Mouse (Mus musculus): Measurements from ENCODE around the gene Stk25. TPM values are rescaled to one million over a fixed set of nuclear protein-coding genes. Genes with fewer than 3 reads are reported as not detected.
"Not testable (repeated sequence)": the region's sequence is repeated elsewhere in the genome, so short reads cannot be mapped to it uniquely, and the experiment has no call there.

The Stk25 gene
- polyA plus RNA-seq (2014; fragmentation: Nextera tagmentation; extraction: Ambion mirVana), result 170 and 201 TPM in 2 replicates

DNA sequence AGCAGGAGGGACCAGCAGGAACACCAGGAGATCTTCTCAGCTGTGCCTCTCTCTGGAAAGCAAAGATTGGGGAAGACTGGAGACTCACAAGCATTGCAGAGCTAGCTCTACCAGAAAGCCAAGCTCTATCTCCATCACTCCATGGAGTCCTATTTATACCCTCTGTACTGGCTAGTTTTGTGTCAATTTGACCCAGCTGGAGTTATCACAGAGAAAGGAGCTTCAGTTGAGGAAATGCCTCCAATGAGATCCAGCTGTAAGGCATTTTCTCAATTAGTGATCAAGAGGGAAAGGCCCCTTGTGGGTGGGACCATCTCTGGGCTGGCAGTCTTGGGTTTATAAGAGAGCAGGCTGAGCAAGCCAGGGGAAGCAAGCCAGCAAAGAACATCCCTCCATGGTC lies at the start of gene Stk25:
TSS of gene Stk25 (minus strand) at position 101 of the 400 bp plus-strand sequence.
- not testable (repeated sequence) for H3K36me3 ChIP-seq (replicated peaks; ENCODE audit: control insufficient read depth, insufficient read depth, low read depth, low read length); H3K27me3 ChIP-seq (ENCODE audit: control insufficient read depth, insufficient read depth, low read length); H3K4me2 ChIP-seq (ENCODE audit: low read depth, low read length); DNase-seq (ENCODE audit: low spot score); ATAC-seq (replicated peaks; ENCODE audit: insufficient number of reproducible peaks, low FRiP score, low TSS enrichment, low read depth); H3K9me3 ChIP-seq (replicated peaks; ENCODE audit: control insufficient read depth, low read length); H3K4me3 ChIP-seq (ENCODE audit: low read depth, low read length); H3K9ac ChIP-seq (replicated peaks; ENCODE audit: low read length); H3K4me1 ChIP-seq (ENCODE audit: control insufficient read depth, insufficient read depth, low read length)
- 0 out of 2 replicates have a peak within 1 kb of the TSS, but pooled peaks have one; percentile 56 for H3K27ac ChIP-seq (replicated peaks; ENCODE audit: low read depth, low read length)

DNA sequence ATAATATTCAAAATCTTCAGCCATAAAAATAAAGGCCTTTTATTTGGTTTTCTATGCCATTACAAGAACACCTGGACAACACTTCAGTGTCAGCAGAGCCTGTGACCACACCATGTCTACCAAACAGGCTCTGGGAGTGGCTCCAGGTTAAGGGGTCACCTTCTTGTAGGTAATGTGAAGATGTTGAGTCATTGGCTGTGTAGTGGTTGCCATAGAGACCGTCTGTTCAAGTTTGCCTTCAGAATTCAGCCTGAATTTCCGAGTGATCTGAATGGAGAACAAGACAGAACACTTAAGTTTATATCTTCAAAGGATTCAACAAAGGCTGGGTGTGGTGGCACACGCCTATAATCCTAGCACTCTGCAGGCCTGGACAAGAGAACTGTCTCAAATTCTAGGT lies 46.9 kb upstream of the Stk25 start:
- no peaks in the 10 kb centered on the region for H3K9me3 ChIP-seq (replicated peaks; ENCODE audit: control insufficient read depth, low read length)
- H3K27ac ChIP-seq (replicated peaks; ENCODE audit: low read depth, low read length), result no peak overlapping the region
- H3K4me1 ChIP-seq (ENCODE audit: control insufficient read depth, insufficient read depth, low read length), result no peaks in the 10 kb centered on the region
- H3K9ac ChIP-seq (replicated peaks; ENCODE audit: low read length), result no peak overlapping the region
- H3K4me2 ChIP-seq (ENCODE audit: low read depth, low read length), result no peak overlapping the region
- no peak overlapping the region for H3K4me3 ChIP-seq (ENCODE audit: low read depth, low read length)
- ATAC-seq (replicated peaks; ENCODE audit: insufficient number of reproducible peaks, low FRiP score, low TSS enrichment, low read depth) (no peak), DNase-seq (ENCODE audit: low spot score) (no peak)
- no peaks in the 10 kb centered on the region for H3K27me3 ChIP-seq (ENCODE audit: control insufficient read depth, insufficient read depth, low read length)
- 83% methylated on average over 3 of the region's 3 CpGs for WGBS
- H3K36me3 ChIP-seq (replicated peaks; ENCODE audit: control insufficient read depth, insufficient read depth, low read depth, low read length), result no peaks in the 10 kb centered on the region

DNA sequence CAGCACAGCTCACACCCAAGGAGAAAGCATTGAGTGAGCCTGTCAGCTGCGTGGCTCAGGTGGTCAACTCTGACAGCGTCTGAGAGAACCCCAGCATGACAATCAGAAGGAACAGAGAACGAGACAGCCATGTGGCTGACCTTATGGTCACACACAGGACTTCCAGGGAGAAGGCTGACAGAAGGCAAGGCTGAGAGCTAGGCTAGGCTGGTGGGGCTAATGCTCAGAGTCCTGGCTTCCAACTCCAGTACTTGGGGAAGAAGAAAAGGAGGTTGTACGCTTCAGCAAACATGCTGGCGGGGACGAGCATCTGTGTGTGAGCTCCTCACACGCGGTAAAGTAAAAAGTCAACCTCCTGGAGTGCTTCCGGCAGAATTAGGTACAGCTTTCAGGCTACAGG lies 45.9 kb upstream of the Stk25 start:
- DNase-seq (ENCODE audit: low spot score) (no peak), ATAC-seq (replicated peaks; ENCODE audit: insufficient number of reproducible peaks, low FRiP score, low TSS enrichment, low read depth) (no peak)
- Histone ChIP-seq H3K4me2 (ENCODE audit: low read depth, low read length) (no peak overlapping the region), H3K27me3 (ENCODE audit: control insufficient read depth, insufficient read depth, low read length) (no peaks in the 10 kb centered on the region), H3K4me3 (ENCODE audit: low read depth, low read length) (no peak overlapping the region), H3K4me1 (ENCODE audit: control insufficient read depth, insufficient read depth, low read length) (no peaks in the 10 kb centered on the region), H3K9me3 (replicated peaks; ENCODE audit: control insufficient read depth, low read length) (no peaks in the 10 kb centered on the region), H3K36me3 (replicated peaks; ENCODE audit: control insufficient read depth, insufficient read depth, low read depth, low read length) (no peaks in the 10 kb centered on the region), H3K9ac (replicated peaks; ENCODE audit: low read length) (no peak overlapping the region), H3K27ac (replicated peaks; ENCODE audit: low read depth, low read length) (no peak overlapping the region)
- 89% methylated on average over 9 of the region's 9 CpGs for WGBS

DNA sequence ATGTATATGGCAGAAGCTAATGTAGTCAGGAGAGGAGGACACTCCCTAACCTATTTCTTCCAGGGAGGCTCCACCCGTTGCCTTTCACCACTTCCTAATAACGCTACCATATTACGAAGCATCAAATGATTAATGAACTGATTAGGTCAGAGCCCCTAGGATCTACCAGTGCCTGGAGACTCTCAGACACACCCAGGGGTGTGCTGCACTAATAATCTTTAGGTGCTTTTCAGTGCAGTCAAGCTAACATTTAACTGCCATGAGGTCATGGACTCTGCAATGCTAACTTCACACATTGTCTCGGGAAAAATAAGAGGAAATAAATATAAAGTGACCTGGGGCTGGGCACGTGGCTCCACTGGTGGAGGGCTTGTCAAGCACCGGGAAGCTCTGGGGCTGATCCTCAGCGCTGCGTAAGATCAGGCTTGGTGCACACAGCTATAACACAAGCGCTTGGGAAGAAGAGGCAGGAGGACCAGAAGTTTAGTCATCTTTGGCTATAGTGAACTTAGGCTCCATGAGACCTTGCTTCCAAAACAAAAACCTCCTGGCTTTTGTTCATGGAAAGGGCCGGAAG lies 45.1 kb upstream of the Stk25 start:
- no peaks in the 10 kb centered on the region for H3K36me3 ChIP-seq (replicated peaks; ENCODE audit: control insufficient read depth, insufficient read depth, low read depth, low read length)
- H3K9ac ChIP-seq (replicated peaks; ENCODE audit: low read length), result no peak overlapping the region
- no peaks in the 10 kb centered on the region for H3K4me1 ChIP-seq (ENCODE audit: control insufficient read depth, insufficient read depth, low read length)
- ATAC-seq (replicated peaks; ENCODE audit: insufficient number of reproducible peaks, low FRiP score, low TSS enrichment, low read depth) (no peak), DNase-seq (ENCODE audit: low spot score) (no peak)
- H3K27ac ChIP-seq (replicated peaks; ENCODE audit: low read depth, low read length), result no peak overlapping the region
- H3K4me2 ChIP-seq (ENCODE audit: low read depth, low read length), result no peak overlapping the region
- no peaks in the 10 kb centered on the region for H3K9me3 ChIP-seq (replicated peaks; ENCODE audit: control insufficient read depth, low read length)
- no peaks in the 10 kb centered on the region for H3K27me3 ChIP-seq (ENCODE audit: control insufficient read depth, insufficient read depth, low read length)
- H3K4me3 ChIP-seq (ENCODE audit: low read depth, low read length), result no peak overlapping the region
- 93% methylated on average over 10 of the region's 10 CpGs for WGBS

DNA sequence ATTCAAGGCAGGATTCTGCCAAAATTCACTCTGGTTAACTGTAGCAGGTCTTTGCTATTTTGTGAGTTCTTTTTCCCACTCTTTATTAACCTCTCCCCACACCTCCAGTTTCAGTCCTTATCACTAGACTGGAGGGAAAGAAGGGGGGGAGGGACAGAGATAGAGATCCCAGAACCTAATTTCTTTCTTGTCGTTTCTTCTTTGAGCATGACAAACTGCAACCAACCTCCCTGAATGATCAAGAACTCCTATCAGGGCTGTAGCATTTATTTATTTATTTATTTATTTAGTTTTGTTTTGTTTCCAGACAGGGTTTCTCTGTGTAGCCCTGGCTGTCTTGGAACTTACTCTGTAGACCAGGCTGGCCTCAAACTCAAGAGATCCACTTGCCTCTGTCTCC lies 43.6 kb upstream of the Stk25 start:
- ATAC-seq (replicated peaks; ENCODE audit: insufficient number of reproducible peaks, low FRiP score, low TSS enrichment, low read depth) (no peak), DNase-seq (ENCODE audit: low spot score) (no peak)
- no peaks in the 10 kb centered on the region for H3K36me3 ChIP-seq (replicated peaks; ENCODE audit: control insufficient read depth, insufficient read depth, low read depth, low read length)
- H3K27ac ChIP-seq (replicated peaks; ENCODE audit: low read depth, low read length), result no peak overlapping the region
- WGBS, result 94% methylated on average over 1 of the region's 1 CpGs
- H3K4me1 ChIP-seq (ENCODE audit: control insufficient read depth, insufficient read depth, low read length), result no peaks in the 10 kb centered on the region
- H3K27me3 ChIP-seq (ENCODE audit: control insufficient read depth, insufficient read depth, low read length), result no peaks in the 10 kb centered on the region
- no peaks in the 10 kb centered on the region for H3K9me3 ChIP-seq (replicated peaks; ENCODE audit: control insufficient read depth, low read length)
- no peak overlapping the region for H3K9ac ChIP-seq (replicated peaks; ENCODE audit: low read length)
- H3K4me3 ChIP-seq (ENCODE audit: low read depth, low read length), result no peak overlapping the region
- no peak overlapping the region for H3K4me2 ChIP-seq (ENCODE audit: low read depth, low read length)

DNA sequence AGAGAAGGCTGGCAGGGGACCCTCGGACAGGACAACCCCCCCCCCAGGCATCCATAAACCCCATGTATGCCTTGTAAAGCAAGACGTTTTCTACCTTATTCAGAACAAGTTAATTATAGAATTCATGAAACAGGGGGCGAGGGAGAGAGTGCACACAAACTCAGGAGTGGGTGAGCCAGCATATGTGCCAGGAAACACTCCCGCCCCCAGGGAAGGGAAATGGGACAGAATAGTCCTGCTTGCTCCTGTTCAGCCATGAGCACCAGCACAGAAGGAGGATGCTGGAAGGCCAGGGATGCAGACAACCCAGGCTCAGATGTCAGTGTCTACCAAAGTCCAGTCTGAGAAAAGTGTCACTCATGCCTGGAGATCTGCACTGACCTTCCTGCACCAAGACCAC lies 40.7 kb upstream of the Stk25 start:
- H3K27me3 ChIP-seq (ENCODE audit: control insufficient read depth, insufficient read depth, low read length), result no peaks in the 10 kb centered on the region
- no peak overlapping the region for H3K27ac ChIP-seq (replicated peaks; ENCODE audit: low read depth, low read length)
- H3K4me2 ChIP-seq (ENCODE audit: low read depth, low read length), result no peak overlapping the region
- H3K4me1 ChIP-seq (ENCODE audit: control insufficient read depth, insufficient read depth, low read length), result no peaks in the 10 kb centered on the region
- no peak overlapping the region for H3K4me3 ChIP-seq (ENCODE audit: low read depth, low read length)
- H3K36me3 ChIP-seq (replicated peaks; ENCODE audit: control insufficient read depth, insufficient read depth, low read depth, low read length), result no peaks in the 10 kb centered on the region
- no peaks in the 10 kb centered on the region for H3K9me3 ChIP-seq (replicated peaks; ENCODE audit: control insufficient read depth, low read length)
- ATAC-seq (replicated peaks; ENCODE audit: insufficient number of reproducible peaks, low FRiP score, low TSS enrichment, low read depth), result no peak
- no peak for DNase-seq (ENCODE audit: low spot score)
- no peak overlapping the region for H3K9ac ChIP-seq (replicated peaks; ENCODE audit: low read length)
- WGBS, result 78% methylated on average over 4 of the region's 4 CpGs

DNA sequence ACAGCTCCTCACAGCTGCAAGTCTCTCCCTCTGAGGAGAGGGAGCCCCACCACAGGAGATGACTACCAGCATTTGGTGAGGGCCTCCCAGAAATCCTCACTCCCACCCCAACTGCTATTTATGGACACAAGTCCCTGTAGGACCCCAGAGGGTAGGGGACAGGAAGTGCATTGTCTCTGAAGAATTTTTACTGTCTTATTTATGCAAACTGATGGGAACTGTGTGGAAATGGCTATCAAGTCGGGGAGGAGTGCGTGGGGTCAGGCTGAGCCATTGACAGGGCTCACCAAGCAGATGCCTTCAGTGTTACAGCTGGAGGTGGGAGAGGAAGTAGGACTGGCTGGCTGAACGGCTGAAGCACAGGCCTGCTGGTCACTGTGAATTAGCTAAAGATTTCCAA lies 38.9 kb upstream of the Stk25 start:
- no peak for DNase-seq (ENCODE audit: low spot score)

DNA sequence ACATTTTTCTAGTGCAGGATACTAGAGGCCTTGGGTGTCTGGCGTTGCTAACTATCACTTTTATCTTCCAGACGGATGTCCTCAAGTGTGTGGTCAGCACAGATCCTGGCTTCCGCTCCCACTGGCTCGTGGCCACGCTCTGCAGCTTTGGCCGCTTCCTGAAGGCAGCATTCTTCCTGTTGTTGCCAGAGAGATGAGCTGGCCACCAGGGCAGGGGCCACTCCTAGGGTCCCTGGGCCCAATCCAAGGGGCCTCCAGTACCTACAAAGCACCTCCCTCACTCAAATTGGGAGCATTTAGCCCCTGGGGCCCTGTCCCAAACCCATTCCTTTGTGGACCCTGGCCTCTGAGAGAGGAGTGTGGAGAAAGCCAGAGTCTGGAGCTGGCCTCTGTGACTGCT lies 36.5 kb upstream of the Stk25 start:
- ATAC-seq (replicated peaks; ENCODE audit: insufficient number of reproducible peaks, low FRiP score, low TSS enrichment, low read depth) (no peak), DNase-seq (ENCODE audit: low spot score) (no peak)
- Histone ChIP-seq H3K9ac (replicated peaks; ENCODE audit: low read length) (no peak overlapping the region), H3K4me3 (ENCODE audit: low read depth, low read length) (no peak overlapping the region), H3K4me1 (ENCODE audit: control insufficient read depth, insufficient read depth, low read length) (no peaks in the 10 kb centered on the region), H3K27me3 (ENCODE audit: control insufficient read depth, insufficient read depth, low read length) (no peaks in the 10 kb centered on the region), H3K9me3 (replicated peaks; ENCODE audit: control insufficient read depth, low read length) (no peaks in the 10 kb centered on the region), H3K27ac (replicated peaks; ENCODE audit: low read depth, low read length) (no peak overlapping the region), H3K4me2 (ENCODE audit: low read depth, low read length) (no peak overlapping the region), H3K36me3 (replicated peaks; ENCODE audit: control insufficient read depth, insufficient read depth, low read depth, low read length) (no peaks in the 10 kb centered on the region)
- 82% methylated on average over 6 of the region's 6 CpGs for WGBS

More for the DNA sequence above, 38.9 kb upstream of the Stk25 start:
- Histone ChIP-seq H3K4me2 (ENCODE audit: low read depth, low read length) (no peak overlapping the region), H3K9me3 (replicated peaks; ENCODE audit: control insufficient read depth, low read length) (no peaks in the 10 kb centered on the region), H3K27me3 (ENCODE audit: control insufficient read depth, insufficient read depth, low read length) (no peaks in the 10 kb centered on the region), H3K36me3 (replicated peaks; ENCODE audit: control insufficient read depth, insufficient read depth, low read depth, low read length) (no peaks in the 10 kb centered on the region), H3K4me3 (ENCODE audit: low read depth, low read length) (no peak overlapping the region), H3K9ac (replicated peaks; ENCODE audit: low read length) (no peak overlapping the region), H3K27ac (replicated peaks; ENCODE audit: low read depth, low read length) (no peak overlapping the region), H3K4me1 (ENCODE audit: control insufficient read depth, insufficient read depth, low read length) (no peaks in the 10 kb centered on the region)
- no peak for ATAC-seq (replicated peaks; ENCODE audit: insufficient number of reproducible peaks, low FRiP score, low TSS enrichment, low read depth)
- 53% methylated on average over 3 of the region's 3 CpGs for WGBS

Measured in embryonic facial prominence, embryonic 11.5 days (tissue).